Mouse (Mus musculus) liver, embryonic 12.5 days (tissue): ENCODE results near the gene Iqcn. TPM values are rescaled to one million over a fixed set of nuclear protein-coding genes. Genes with fewer than 3 reads are reported as not detected.
A peak's percentile ranks its signal among the peaks of the same experiment; 100 is the strongest.

Experiments used
- ATAC-seq: fragments of 200-750 bp; cut with Nextera tagmentation; 2 replicates; pipeline ENCODE4 v1.8.0; 2017; ENCODE audit warnings: moderate number of reproducible peaks, mild to moderate bottlenecking, moderate library complexity
- H3K27ac ChIP-seq: fragments of 300-500 bp; sonication (generic); 2 replicates; pipeline ENCODE4 v1.5.1; 2016; ENCODE audit warnings: mild to moderate bottlenecking
- H3K27me3 ChIP-seq: fragments of 300-500 bp; sonication (generic); replicated peaks from 2 replicates; pipeline ENCODE4 v1.6.1; 2016; ENCODE audit warnings: mild to moderate bottlenecking, moderate library complexity
- H3K36me3 ChIP-seq: fragments of 300-500 bp; sonication (generic); 2 replicates; pipeline ENCODE4 v1.6.1; 2016; ENCODE audit warnings: mild to moderate bottlenecking, moderate library complexity
- H3K4me1 ChIP-seq: fragments of 300-500 bp; sonication (generic); 2 replicates; pipeline ENCODE4 v1.6.1; 2016
- H3K4me2 ChIP-seq: fragments of 300-500 bp; sonication (generic); 2 replicates; pipeline ENCODE4 v1.6.1; 2016; ENCODE audit warnings: mild to moderate bottlenecking, moderate library complexity
- H3K4me3 ChIP-seq: fragments of 300-500 bp; sonication (generic); 2 replicates; pipeline ENCODE4 v1.5.1; 2016; ENCODE audit warnings: mild to moderate bottlenecking, moderate library complexity
- H3K9ac ChIP-seq: fragments of 300-500 bp; sonication (generic); 2 replicates; pipeline ENCODE4 v1.6.1; 2016; ENCODE audit warnings: mild to moderate bottlenecking, moderate library complexity
- H3K9me3 ChIP-seq: fragments of 300-500 bp; sonication (generic); replicated peaks from 2 replicates; pipeline ENCODE4 v1.6.1; 2016; ENCODE audit warnings: mild to moderate bottlenecking, moderate library complexity
- WGBS: fragments of 180-500 bp; shearing (Covaris S2); methylation state at CpG from one replicate; pipeline ENCODE4 v1.1.7; 2016; ENCODE audit not compliant: insufficient replicate concordance; 5-methylcytosine and 5-hydroxymethylcytosine counted together
- polyA plus RNA-seq: library from polyadenylated mRNA; unstranded; fragments of >200 nt; fragmentation: Nextera tagmentation; extraction: Ambion mirVana; gene quantifications from 2 replicates; pipeline ENCODE4 v1.2.1, GENCODE M21; 2016

Gene Iqcn
- polyA plus RNA-seq: not detected in 2 replicates

GRCm38 (mm10) chr8:70703287-70703686 is at the start of gene Iqcn:
Gene Iqcn (plus strand): TSS chr8:70703457.
- H3K9ac ChIP-seq: no peak within 1 kb of the TSS
- H3K4me3 ChIP-seq: no peak within 1 kb of the TSS
- H3K9me3 ChIP-seq: no peaks in the 10 kb centered on the region
- no peaks in the 10 kb centered on the region for H3K27me3 ChIP-seq
- H3K4me1 ChIP-seq: peaks cover 14% of the 10 kb centered on the region
- no peaks in the 10 kb centered on the region for H3K36me3 ChIP-seq
- ATAC-seq: no peak
- 87% methylated on average over 3 of the region's 3 CpGs for WGBS
- H3K27ac ChIP-seq: peak within 1 kb of the TSS; percentile 18; the same call in 1 of the 2 replicates
- no peak within 1 kb of the TSS for H3K4me2 ChIP-seq

GRCm38 (mm10) chr8:70654121-70654520 is 49.1 kb upstream of the Iqcn start:
- WGBS: 30% methylated on average over 1 of the region's 1 CpGs
- peaks cover 59% of the 10 kb centered on the region for H3K36me3 ChIP-seq

DNA sequence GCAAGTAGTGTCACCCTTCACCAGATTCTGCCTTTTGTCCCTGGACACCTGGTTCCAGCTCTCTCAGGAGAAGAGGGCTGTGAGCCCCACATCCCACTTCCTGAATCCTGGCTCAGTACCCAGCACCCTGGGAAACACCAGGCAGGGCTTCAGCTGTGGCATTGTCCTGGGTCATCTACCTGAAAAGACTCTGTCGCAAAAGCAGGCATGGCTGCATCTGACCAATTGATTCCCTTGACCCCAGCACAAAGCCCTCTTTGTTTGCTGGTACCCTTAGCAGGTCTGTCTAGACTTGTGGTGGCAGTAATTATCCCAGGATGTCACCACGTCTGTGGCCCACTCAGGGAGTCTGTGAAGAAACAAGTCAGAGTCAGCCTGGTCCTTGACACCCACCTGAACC is 47.8 kb upstream of the Iqcn start:
- no peak for ATAC-seq
- H3K4me1 ChIP-seq: peaks cover 31% of the 10 kb centered on the region

More at GRCm38 (mm10) chr8:70654121-70654520, 49.1 kb upstream of the Iqcn start:
- Histone ChIP-seq H3K9ac (no peak overlapping the region), H3K4me1 (peaks cover 29% of the 10 kb centered on the region), H3K4me2 (no peak overlapping the region), H3K9me3 (no peaks in the 10 kb centered on the region), H3K27ac (no peak overlapping the region), H3K27me3 (no peaks in the 10 kb centered on the region), H3K4me3 (no peak overlapping the region)
- no peak for ATAC-seq

DNA sequence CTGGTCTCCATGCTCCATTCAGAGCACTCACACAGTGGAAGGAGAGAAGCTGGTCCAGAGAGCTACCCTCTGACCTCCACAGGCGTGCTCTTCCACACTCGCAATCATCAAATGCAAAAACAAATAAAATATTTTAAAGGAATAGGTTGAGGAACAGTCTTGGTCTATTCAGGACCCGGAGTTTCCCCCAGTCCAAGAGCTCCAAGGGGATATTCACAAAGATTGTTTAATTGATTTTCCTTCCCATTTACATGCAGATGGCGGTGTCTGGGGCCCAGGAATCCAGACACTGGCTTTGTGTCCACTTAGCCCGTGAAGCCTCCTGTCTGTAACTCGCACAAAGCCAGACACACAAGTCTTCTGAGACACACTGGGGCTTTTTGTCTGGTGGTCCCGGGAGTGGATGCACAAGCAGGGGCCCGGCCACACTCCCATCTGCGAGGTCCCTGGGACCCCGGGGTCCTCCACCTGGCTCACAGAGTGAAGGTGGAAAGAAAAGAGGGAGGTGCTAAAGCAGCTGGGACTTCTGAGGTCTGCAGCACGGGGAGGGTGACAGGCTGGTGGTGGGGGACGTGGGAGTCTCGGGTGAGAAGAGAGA is 47.0 kb upstream of the Iqcn start:
- H3K27ac ChIP-seq: no peak overlapping the region
- H3K4me2 ChIP-seq: no peak overlapping the region
- no peak for ATAC-seq
- no peak overlapping the region for H3K9ac ChIP-seq
- H3K4me3 ChIP-seq: no peak overlapping the region
- no peaks in the 10 kb centered on the region for H3K27me3 ChIP-seq
- peaks cover 39% of the 10 kb centered on the region for H3K4me1 ChIP-seq
- H3K9me3 ChIP-seq: no peaks in the 10 kb centered on the region
- 78% methylated on average over 13 of the region's 13 CpGs for WGBS
- H3K36me3 ChIP-seq: peaks cover 40% of the 10 kb centered on the region

More for the DNA sequence above, 47.8 kb upstream of the Iqcn start:
- Histone ChIP-seq H3K27ac (0 out of 2 replicates have a peak overlapping the region, but pooled peaks have one; percentile 5), H3K4me2 (no peak overlapping the region), H3K4me3 (no peak overlapping the region), H3K9ac (no peak overlapping the region), H3K9me3 (no peaks in the 10 kb centered on the region), H3K36me3 (peaks cover 48% of the 10 kb centered on the region), H3K27me3 (no peaks in the 10 kb centered on the region)
- WGBS: 67% methylated on average over 2 of the region's 2 CpGs

- Histone ChIP-seq H3K4me2 (no peak overlapping the region), H3K9me3 (no peaks in the 10 kb centered on the region), H3K4me3 (no peak overlapping the region), H3K27me3 (no peaks in the 10 kb centered on the region), H3K36me3 (peaks cover 32% of the 10 kb centered on the region), H3K9ac (no peak overlapping the region), H3K4me1 (peaks cover 44% of the 10 kb centered on the region), H3K27ac (no peak overlapping the region)
- ATAC-seq: no peak
- WGBS: 80% methylated on average over 3 of the region's 3 CpGs
Observed at GRCm38 (mm10) chr8:70657214-70657613, 46.0 kb upstream of the Iqcn start.

DNA sequence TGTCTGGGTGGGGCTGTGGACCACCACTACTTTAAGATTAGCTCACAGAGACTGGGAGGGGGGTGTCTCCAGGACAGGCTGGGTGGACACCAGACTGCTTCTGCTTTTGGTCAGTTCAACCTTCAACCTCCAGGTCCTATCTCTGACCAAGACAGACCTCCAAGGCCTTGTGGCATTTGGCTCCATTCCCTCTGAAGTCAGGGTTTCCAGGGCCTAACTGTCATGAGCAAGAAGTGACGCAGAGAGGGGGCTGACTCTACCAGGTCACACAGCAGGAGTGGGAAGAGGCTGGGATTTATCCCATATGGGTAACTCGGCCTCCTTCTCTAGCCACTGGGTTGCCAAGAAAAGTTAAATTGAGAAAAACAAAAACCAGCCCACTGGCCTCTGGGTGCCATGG is 45.5 kb upstream of the Iqcn start:
- H3K9ac ChIP-seq: 0 out of 2 replicates have a peak overlapping the region, but pooled peaks have one; percentile 15
- H3K4me2 ChIP-seq: peak overlapping the region; percentile 91; the same call in 1 of the 2 replicates
- peaks cover 28% of the 10 kb centered on the region for H3K36me3 ChIP-seq
- peak overlapping the region; percentile 10; the same call in 1 of the 2 replicates for H3K27ac ChIP-seq
- no peak for ATAC-seq
- no peaks in the 10 kb centered on the region for H3K27me3 ChIP-seq
- H3K4me1 ChIP-seq: peaks cover 44% of the 10 kb centered on the region
- H3K9me3 ChIP-seq: no peaks in the 10 kb centered on the region
- no peak overlapping the region for H3K4me3 ChIP-seq
- 82% methylated on average over 2 of the region's 2 CpGs for WGBS

DNA sequence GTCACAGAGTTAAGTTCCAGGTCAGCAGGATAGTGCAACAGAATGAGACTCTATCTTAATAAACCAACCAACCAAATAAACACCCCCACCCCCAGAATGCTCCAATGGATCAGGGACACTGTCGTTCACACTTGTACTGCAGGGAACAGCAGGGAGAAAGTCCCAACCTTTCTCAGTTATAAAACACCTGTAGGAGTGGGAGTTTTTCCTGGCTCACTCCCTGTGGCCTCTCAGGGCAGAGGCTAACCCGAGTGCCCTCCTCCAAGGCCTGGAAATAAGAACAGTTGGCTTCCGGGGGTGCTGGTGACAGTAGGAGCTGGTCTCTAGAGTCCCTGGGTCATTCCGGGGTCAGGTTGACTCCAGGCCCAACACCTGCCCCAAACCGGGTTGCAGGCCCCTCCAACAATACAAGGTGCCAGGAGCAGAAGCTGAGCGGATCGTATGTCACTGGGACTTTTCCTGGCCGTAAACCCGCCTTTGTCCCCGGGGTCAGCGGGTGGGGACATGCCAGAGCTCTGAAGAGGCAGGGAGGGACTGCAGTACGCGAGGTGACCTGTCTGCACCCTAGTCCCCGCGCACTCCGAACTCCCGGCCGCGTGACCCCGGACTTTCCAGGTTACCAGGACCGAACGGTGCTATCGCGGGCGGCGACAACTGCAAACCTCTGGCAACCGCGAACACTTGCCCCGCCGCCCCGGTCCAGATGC is 44.2 kb upstream of the Iqcn start:
- H3K9me3 ChIP-seq: no peaks in the 10 kb centered on the region
- 2% methylated on average over 31 of the region's 31 CpGs for whole genome bisulfite sequencing
- peaks cover 44% of the 10 kb centered on the region for H3K4me1 ChIP-seq
- H3K4me3 ChIP-seq: peak overlapping the region; percentile 85
- H3K36me3 ChIP-seq: peaks cover 28% of the 10 kb centered on the region
- no peaks in the 10 kb centered on the region for H3K27me3 ChIP-seq
- peak overlapping the region; percentile 87 for H3K27ac ChIP-seq
- peak overlapping the region; percentile 82 for H3K9ac ChIP-seq
- peak overlapping the region; percentile 91 for H3K4me2 ChIP-seq
- ATAC-seq: peak; percentile 66

DNA sequence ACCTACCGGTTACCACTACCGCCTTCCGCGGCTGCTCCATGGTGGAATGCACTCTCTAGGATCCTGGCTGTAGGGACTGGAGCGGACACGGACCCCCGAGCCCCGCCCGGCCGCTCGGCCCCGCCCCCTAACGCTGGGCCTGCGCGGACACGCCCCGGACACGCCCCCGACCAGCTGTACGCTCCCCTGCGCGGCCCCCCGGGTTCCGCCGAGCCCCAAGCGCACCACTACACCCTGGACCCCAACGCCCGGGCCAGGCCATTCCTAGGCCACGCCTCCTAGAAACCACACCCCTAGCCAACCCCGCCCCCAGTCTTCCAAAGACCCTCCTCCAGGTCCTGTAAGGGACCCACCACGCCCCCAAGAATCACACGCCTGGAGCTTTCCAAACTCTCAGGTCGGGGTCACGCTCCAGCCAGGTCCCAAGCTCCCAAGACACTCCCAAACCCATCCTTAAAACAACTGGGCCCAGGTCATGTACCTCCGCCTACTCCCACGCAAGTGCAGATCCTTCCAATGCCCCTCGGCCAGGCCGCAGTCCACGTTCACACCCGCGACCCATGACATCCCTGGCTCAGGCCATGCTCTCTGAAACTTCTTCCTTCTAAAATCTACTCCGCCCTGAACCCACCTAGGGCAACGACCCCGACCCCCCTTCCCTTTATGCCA is 43.5 kb upstream of the Iqcn start:
- peaks cover 25% of the 10 kb centered on the region for H3K36me3 ChIP-seq
- H3K4me3 ChIP-seq: peak overlapping the region; percentile 85
- no peaks in the 10 kb centered on the region for H3K9me3 ChIP-seq
- no peaks in the 10 kb centered on the region for H3K27me3 ChIP-seq
- peak overlapping the region; percentile 91 for H3K4me2 ChIP-seq
- peaks cover 41% of the 10 kb centered on the region for H3K4me1 ChIP-seq
- 1% methylated on average over 42 of the region's 44 CpGs for WGBS
- peak overlapping the region; percentile 82 for H3K9ac ChIP-seq
- H3K27ac ChIP-seq: peak overlapping the region; percentile 87
- ATAC-seq: peak; percentile 93

DNA sequence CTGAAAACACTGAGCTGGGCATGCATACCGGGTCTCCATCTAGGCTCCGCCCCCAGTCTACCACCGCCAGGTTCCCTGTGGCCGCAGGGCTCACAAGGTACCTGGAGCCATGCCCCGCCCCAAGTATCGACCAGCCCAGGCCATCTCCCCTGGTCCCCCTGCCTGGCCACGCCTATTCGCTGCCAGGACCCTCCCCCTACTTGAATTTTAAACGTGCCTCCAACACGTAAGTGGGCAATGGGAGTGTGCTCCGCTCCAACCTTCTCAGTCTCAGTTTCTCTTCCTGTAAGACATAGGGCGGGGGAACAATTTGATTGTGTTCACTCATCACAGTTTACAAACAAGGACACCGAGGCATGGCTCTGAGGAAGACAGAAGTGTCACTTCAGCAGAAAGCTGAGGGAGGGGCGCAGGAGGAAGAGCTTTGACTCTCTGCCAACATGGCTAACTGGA is 43.0 kb upstream of the Iqcn start, which contains the start of gene Pgpep1:
Gene Pgpep1 (minus strand): TSS at position 116 of the 453 bp plus-strand sequence.
- Histone ChIP-seq H3K27me3 (no peaks in the 10 kb centered on the region), H3K4me2 (peak within 1 kb of the TSS; percentile 91), H3K9ac (peak within 1 kb of the TSS; percentile 82), H3K4me1 (peaks cover 41% of the 10 kb centered on the region), H3K9me3 (no peaks in the 10 kb centered on the region), H3K4me3 (peak within 1 kb of the TSS; percentile 85), H3K36me3 (peaks cover 20% of the 10 kb centered on the region), H3K27ac (peak within 1 kb of the TSS; percentile 87)
- peak; percentile 50 for ATAC-seq
- 6% methylated on average over 14 of the region's 14 CpGs for WGBS

- ATAC-seq: no peak
- no peaks in the 10 kb centered on the region for H3K27me3 ChIP-seq
- H3K36me3 ChIP-seq: no peaks in the 10 kb centered on the region
- 69% methylated on average over 4 of the region's 4 CpGs for WGBS
- H3K4me3 ChIP-seq: no peak overlapping the region
- H3K9ac ChIP-seq: no peak overlapping the region
- H3K4me2 ChIP-seq: no peak overlapping the region
- H3K27ac ChIP-seq: no peak overlapping the region
- no peaks in the 10 kb centered on the region for H3K9me3 ChIP-seq
- H3K4me1 ChIP-seq: peaks cover 36% of the 10 kb centered on the region
Observed at GRCm38 (mm10) chr8:70663691-70664090, 39.6 kb upstream of the Iqcn start.

- H3K27ac ChIP-seq: no peak overlapping the region
- H3K4me3 ChIP-seq: no peak overlapping the region
- H3K9me3 ChIP-seq: no peaks in the 10 kb centered on the region
- no peak for ATAC-seq
- WGBS: 54% methylated on average over 3 of the region's 3 CpGs
- peaks cover 30% of the 10 kb centered on the region for H3K4me1 ChIP-seq
- no peak overlapping the region for H3K9ac ChIP-seq
- no peaks in the 10 kb centered on the region for H3K27me3 ChIP-seq
- no peaks in the 10 kb centered on the region for H3K36me3 ChIP-seq
- no peak overlapping the region for H3K4me2 ChIP-seq
Observed at GRCm38 (mm10) chr8:70664631-70665030, 38.6 kb upstream of the Iqcn start.

GRCm38 (mm10) chr8:70665599-70665998 is 37.7 kb upstream of the Iqcn start:
- Histone ChIP-seq H3K27ac (no peak overlapping the region; the same call in 1 of the 2 replicates), H3K36me3 (no peaks in the 10 kb centered on the region), H3K9me3 (no peaks in the 10 kb centered on the region), H3K4me2 (no peak overlapping the region), H3K4me1 (peaks cover 21% of the 10 kb centered on the region), H3K27me3 (no peaks in the 10 kb centered on the region), H3K4me3 (no peak overlapping the region), H3K9ac (no peak overlapping the region)
- ATAC-seq: peak; percentile 64
- 75% methylated on average over 2 of the region's 2 CpGs for WGBS
